Mouse (Mus musculus) forebrain, embryonic 11.5 days (tissue): ENCODE results near the gene Sco2. TPM values are rescaled to one million over a fixed set of nuclear protein-coding genes. Genes with fewer than 3 reads are reported as not detected.
A peak's percentile ranks its signal among the peaks of the same experiment; 100 is the strongest.

Experiments used
- ATAC-seq: fragments of 200-750 bp; cut with Nextera tagmentation; replicated peaks from 2 replicates; pipeline ENCODE4 v1.8.0; 2017; ENCODE audit warnings: moderate TSS enrichment; ENCODE audit not compliant: low FRiP score
- DNase-seq: peaks from one replicate; pipeline ENCODE4 v3.0.0-alpha.2; 2017; ENCODE audit warnings: low spot score
- H3K27ac ChIP-seq: fragments of 300-500 bp; sonication (generic); 2 replicates; pipeline ENCODE4 v1.5.1; 2014; ENCODE audit warnings: low read depth, low read length
- H3K27me3 ChIP-seq: fragments of 300-500 bp; sonication (generic); 2 replicates; pipeline ENCODE4 v1.6.1; 2014; ENCODE audit warnings: mild to moderate bottlenecking, low read length, mixed read lengths; ENCODE audit not compliant: control insufficient read depth, insufficient read depth
- H3K36me3 ChIP-seq: fragments of 300-500 bp; sonication (generic); 2 replicates; pipeline ENCODE4 v1.6.1; 2014; ENCODE audit warnings: mild to moderate bottlenecking, low read length, moderate library complexity, mixed read lengths; ENCODE audit not compliant: control insufficient read depth, insufficient read depth
- H3K4me1 ChIP-seq: fragments of 300-500 bp; sonication (generic); replicated peaks from 2 replicates; pipeline ENCODE4 v1.6.1; 2014; ENCODE audit warnings: low read length, mixed read lengths; ENCODE audit not compliant: control insufficient read depth, insufficient read depth
- H3K4me2 ChIP-seq: fragments of 300-500 bp; sonication (generic); 2 replicates; pipeline ENCODE4 v1.6.1; 2014; ENCODE audit warnings: low read depth, mild to moderate bottlenecking, low read length, moderate library complexity, mixed read lengths; ENCODE audit not compliant: severe bottlenecking
- H3K4me3 ChIP-seq: fragments of 300-500 bp; sonication (generic); 2 replicates; pipeline ENCODE4 v1.5.1; 2014; ENCODE audit warnings: low read depth, low read length
- H3K9ac ChIP-seq: fragments of 300-500 bp; sonication (generic); 2 replicates; pipeline ENCODE4 v1.6.1; 2014; ENCODE audit warnings: low read length
- H3K9me3 ChIP-seq: fragments of 300-500 bp; sonication (generic); 2 replicates; pipeline ENCODE4 v1.6.1; 2016; ENCODE audit warnings: low read length, mixed read lengths; ENCODE audit not compliant: control insufficient read depth
- WGBS: fragments of 180-500 bp; shearing (Covaris S2); extraction: QIAGEN DNeasy Blood & Tissue Kit; methylation state at CpG from one replicate; pipeline ENCODE4 v1.1.7; 2014; 5-methylcytosine and 5-hydroxymethylcytosine counted together
- polyA plus RNA-seq: library from polyadenylated mRNA; unstranded; fragments of >200 nt; fragmentation: Nextera tagmentation; extraction: Ambion mirVana; gene quantifications from 2 replicates; pipeline ENCODE4 v1.2.1, GENCODE M21; 2014

Gene Sco2
- polyA plus RNA-seq, 1 experiment from 2014 or later = 5.7 TPM

GRCm38 (mm10) chr15:89363051-89363450 lies 10.6 kb downstream of the Sco2 start:
- Histone ChIP-seq H3K9me3 (no peaks in the 10 kb centered on the region), H3K27me3 (no peaks in the 10 kb centered on the region), H3K4me3 (no peak overlapping the region), H3K9ac (no peak overlapping the region), H3K36me3 (peaks cover 34% of the 10 kb centered on the region), H3K4me1 (no peaks in the 10 kb centered on the region; the same call in 1 of the 2 replicates), H3K27ac (no peak overlapping the region), H3K4me2 (no peak overlapping the region)
- ATAC-seq = no peak
- 97% methylated on average over 7 of the region's 7 CpGs for WGBS
- DNase-seq = no peak

GRCm38 (mm10) chr15:89358784-89359183 lies 14.9 kb downstream of the Sco2 start:
- H3K4me3 ChIP-seq = no peak overlapping the region
- H3K27me3 ChIP-seq = no peaks in the 10 kb centered on the region
- H3K9me3 ChIP-seq = no peaks in the 10 kb centered on the region
- DNase-seq (no peak), ATAC-seq (no peak)
- H3K27ac ChIP-seq = no peak overlapping the region
- WGBS = 94% methylated on average over 3 of the region's 3 CpGs
- peaks cover 7% of the 10 kb centered on the region for H3K36me3 ChIP-seq
- H3K9ac ChIP-seq = no peak overlapping the region
- no peak overlapping the region for H3K4me2 ChIP-seq
- peaks cover 12% of the 10 kb centered on the region for H3K4me1 ChIP-seq

- H3K36me3 ChIP-seq = peaks cover 15% of the 10 kb centered on the region
- peak overlapping the region; percentile 50 for H3K4me2 ChIP-seq
- ATAC-seq (peak; percentile 80), DNase-seq (peak; percentile 94)
- H3K4me1 ChIP-seq = peaks cover 12% of the 10 kb centered on the region
- WGBS = under 1% methylated on average over 15 of the region's 15 CpGs
- peak overlapping the region; percentile 80; the same call in 1 of the 2 replicates for H3K27ac ChIP-seq
- no peaks in the 10 kb centered on the region for H3K27me3 ChIP-seq
- peak overlapping the region; percentile 90 for H3K9ac ChIP-seq
- no peaks in the 10 kb centered on the region for H3K9me3 ChIP-seq
- peak overlapping the region; percentile 79 for H3K4me3 ChIP-seq
These were observed 17.3 kb downstream of the Sco2 start for GRCm38 (mm10) chr15:89356372-89356771.

GRCm38 (mm10) chr15:89355241-89356187 lies 18.1 kb downstream of the Sco2 start, which contains the start of the genes Lmf2 and Ncaph2:
Gene Lmf2 (minus strand): TSS chr15:89355659.
Gene Ncaph2 (plus strand): TSS chr15:89355719.
- Histone ChIP-seq H3K36me3 (peaks cover 12% of the 10 kb centered on the region), H3K4me1 (peaks cover 12% of the 10 kb centered on the region), H3K9ac (peak within 1 kb of the TSS; percentile 90), H3K27me3 (no peaks in the 10 kb centered on the region), H3K9me3 (no peaks in the 10 kb centered on the region), H3K4me3 (peak within 1 kb of the TSS; percentile 79), H3K4me2 (peak within 1 kb of the TSS; percentile 77), H3K27ac (peak within 1 kb of the TSS; percentile 80)
- DNase-seq (peak; percentile 99), ATAC-seq (peak; percentile 91)
- under 1% methylated on average over 64 of the region's 64 CpGs for WGBS

GRCm38 (mm10) chr15:89354455-89354854 lies 19.2 kb downstream of the Sco2 start:
- no peaks in the 10 kb centered on the region for H3K27me3 ChIP-seq
- DNase-seq = no peak
- no peak overlapping the region for H3K27ac ChIP-seq
- peak overlapping the region; percentile 79 for H3K4me3 ChIP-seq
- H3K9ac ChIP-seq = peak overlapping the region; percentile 90
- peaks cover 12% of the 10 kb centered on the region for H3K36me3 ChIP-seq
- ATAC-seq = no peak
- WGBS = 81% methylated on average over 7 of the region's 7 CpGs
- peak overlapping the region; percentile 77 for H3K4me2 ChIP-seq
- H3K9me3 ChIP-seq = no peaks in the 10 kb centered on the region
- peaks cover 12% of the 10 kb centered on the region for H3K4me1 ChIP-seq

GRCm38 (mm10) chr15:89353837-89354236 lies 19.8 kb downstream of the Sco2 start:
- no peak overlapping the region for H3K4me2 ChIP-seq
- no peak overlapping the region for H3K4me3 ChIP-seq
- no peak overlapping the region for H3K27ac ChIP-seq
- WGBS = 94% methylated on average over 16 of the region's 16 CpGs
- no peaks in the 10 kb centered on the region for H3K27me3 ChIP-seq
- ATAC-seq = no peak
- no peaks in the 10 kb centered on the region for H3K9me3 ChIP-seq
- no peak overlapping the region for H3K9ac ChIP-seq
- DNase-seq = no peak
- H3K4me1 ChIP-seq = peaks cover 12% of the 10 kb centered on the region
- H3K36me3 ChIP-seq = peaks cover 12% of the 10 kb centered on the region

GRCm38 (mm10) chr15:89352795-89353194 lies 20.9 kb downstream of the Sco2 start:
- no peak overlapping the region for H3K9ac ChIP-seq
- no peaks in the 10 kb centered on the region for H3K27me3 ChIP-seq
- H3K9me3 ChIP-seq = no peaks in the 10 kb centered on the region
- no peak for ATAC-seq
- DNase-seq = peak; percentile 48
- no peak overlapping the region for H3K4me2 ChIP-seq
- no peak overlapping the region for H3K4me3 ChIP-seq
- H3K4me1 ChIP-seq = peaks cover 12% of the 10 kb centered on the region
- H3K27ac ChIP-seq = no peak overlapping the region
- 94% methylated on average over 12 of the region's 12 CpGs for WGBS
- H3K36me3 ChIP-seq = peaks cover 12% of the 10 kb centered on the region

GRCm38 (mm10) chr15:89352054-89352453 lies 21.6 kb downstream of the Sco2 start:
- peak; percentile 44 for DNase-seq
- H3K9me3 ChIP-seq = no peaks in the 10 kb centered on the region
- H3K27ac ChIP-seq = no peak overlapping the region
- ATAC-seq = no peak
- H3K36me3 ChIP-seq = peaks cover 12% of the 10 kb centered on the region
- no peak overlapping the region for H3K9ac ChIP-seq
- no peak overlapping the region for H3K4me3 ChIP-seq
- WGBS = 92% methylated on average over 14 of the region's 14 CpGs
- no peak overlapping the region for H3K4me2 ChIP-seq
- H3K27me3 ChIP-seq = no peaks in the 10 kb centered on the region
- peaks cover 10% of the 10 kb centered on the region; the same call in 1 of the 2 replicates for H3K4me1 ChIP-seq
